ENCODE assay signal across 25 mouse cellular contexts in the genomic region with DNA sequence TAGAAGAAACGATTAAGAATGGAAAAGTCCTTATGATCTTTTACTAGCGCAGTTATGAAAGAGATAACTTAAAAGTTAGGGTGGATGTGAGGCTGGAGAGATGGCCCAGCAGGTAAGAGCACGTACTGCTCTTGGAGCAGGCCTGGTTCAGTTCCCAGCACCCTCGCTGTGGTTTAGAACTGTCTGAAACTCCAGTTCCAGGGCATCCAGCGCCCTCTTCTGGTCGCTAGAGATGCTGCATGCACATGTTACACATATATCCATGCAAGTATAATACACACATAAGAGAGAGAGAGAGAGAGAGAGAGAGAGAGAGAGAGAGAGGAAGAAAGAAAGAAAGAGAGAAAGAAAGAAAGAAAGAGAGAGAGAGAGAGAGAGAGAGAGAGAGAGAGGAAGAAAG. TPM values are rescaled to one million over a fixed set of nuclear protein-coding genes. Genes with fewer than 3 reads are reported as not detected.
A peak's percentile ranks its signal among the peaks of the same experiment; 100 is the strongest.
DNase-seq lines count a peak whose midpoint lies in the region; ATAC-seq and TF ChIP-seq lines count a peak whose summit lies in the region.
"Had no signal": no experiment of that assay in that cellular context is flagged by ENCODE, and none has a peak within 500 bp of the region (broad histone marks: within the 10 kb centered on the region; RNA-seq: fewer than 3 reads in every experiment).

No protein-coding gene starts in this region.

- TF ChIP-seq EP300 in liver, postnatal 0 days (IDR thresholded peaks at IDR 0.05; ENCODE audit: low read depth) = no peak
- TF ChIP-seq EP300 in ES-Bruce4 (IDR thresholded peaks at IDR 0.05; ENCODE audit: insufficient read depth, low read depth, low read length) = no peak

- H3K9me3 ChIP-seq in hindbrain, postnatal 0 days (ENCODE audit: low read length) = no peaks in the 10 kb centered on the region
- no peaks in the 10 kb centered on the region for H3K9me3 ChIP-seq in hindbrain, embryonic 14.5 days (ENCODE audit: control insufficient read depth, low read length)
- no peaks in the 10 kb centered on the region for H3K9me3 ChIP-seq in liver, postnatal 0 days (ENCODE audit: low read length)
- no peaks in the 10 kb centered on the region for H3K9me3 ChIP-seq in liver, embryonic 11.5 days (ENCODE audit: control insufficient read depth, low read length)
- H3K9me3 ChIP-seq in ES-Bruce4 (replicated peaks; ENCODE audit: control insufficient read depth, insufficient read depth, low read length, poor library complexity, severe bottlenecking) = no peaks in the 10 kb centered on the region
- H3K9me3 ChIP-seq: embryonic facial prominence, embryonic 13.5 days; forebrain, embryonic 13.5 days; limb, embryonic 10.5 days had no signal

- H3K27me3 ChIP-seq in hindbrain, postnatal 0 days (ENCODE audit: insufficient read depth, low read length) = no peaks in the 10 kb centered on the region
- H3K27me3 ChIP-seq in hindbrain, embryonic 14.5 days (ENCODE audit: control insufficient read depth, insufficient read depth, low read length) = no peaks in the 10 kb centered on the region
- no peaks in the 10 kb centered on the region for H3K27me3 ChIP-seq in liver, postnatal 0 days (ENCODE audit: insufficient read depth, low read length)
- H3K27me3 ChIP-seq in liver, embryonic 11.5 days (replicated peaks; ENCODE audit: control insufficient read depth, insufficient read depth, low read length) = no peaks in the 10 kb centered on the region
- no peaks in the 10 kb centered on the region for H3K27me3 ChIP-seq in ES-Bruce4 (ENCODE audit: control insufficient read depth, insufficient read depth, low read length, poor library complexity, severe bottlenecking)
- H3K27me3 ChIP-seq: embryonic facial prominence, embryonic 13.5 days; forebrain, embryonic 13.5 days; heart, embryonic 12.5 days; liver, embryonic 13.5 days had no signal

- H3K9ac ChIP-seq in hindbrain, postnatal 0 days (replicated peaks; ENCODE audit: low read length) = no peak overlapping the region
- H3K9ac ChIP-seq in hindbrain, embryonic 14.5 days = no peak overlapping the region
- H3K9ac ChIP-seq in liver, postnatal 0 days (replicated peaks) = no peak overlapping the region
- H3K9ac ChIP-seq in liver, embryonic 11.5 days (ENCODE audit: low read depth, low read length) = no peak overlapping the region
- H3K9ac ChIP-seq in ES-Bruce4 (ENCODE audit: low read depth, poor library complexity, severe bottlenecking) = no peak overlapping the region
- H3K9ac ChIP-seq: embryonic facial prominence, embryonic 13.5 days; forebrain, embryonic 13.5 days; heart, embryonic 12.5 days; liver, embryonic 13.5 days had no signal

- H3K4me2 ChIP-seq in hindbrain, postnatal 0 days (ENCODE audit: low read depth, low read length) = no peak overlapping the region
- H3K4me2 ChIP-seq in hindbrain, embryonic 14.5 days (replicated peaks) = no peak overlapping the region
- H3K4me2 ChIP-seq in liver, postnatal 0 days (ENCODE audit: low read depth, low read length) = no peak overlapping the region
- H3K4me2 ChIP-seq in liver, embryonic 11.5 days = no peak overlapping the region
- H3K4me2 ChIP-seq: embryonic facial prominence, embryonic 13.5 days; forebrain, embryonic 13.5 days; heart, embryonic 12.5 days; midbrain, embryonic 11.5 days had no signal

- no peak overlapping the region for H3K4me3 ChIP-seq in hindbrain, postnatal 0 days (ENCODE audit: low read length)
- no peak overlapping the region for H3K4me3 ChIP-seq in hindbrain, embryonic 14.5 days (replicated peaks; ENCODE audit: low read length)
- H3K4me3 ChIP-seq in liver, postnatal 0 days (ENCODE audit: low read depth, low read length) = no peak overlapping the region
- no peak overlapping the region for H3K4me3 ChIP-seq in liver, embryonic 11.5 days (ENCODE audit: low read depth, low read length)
- no peak overlapping the region for H3K4me3 ChIP-seq in ES-Bruce4 (ENCODE audit: low read depth, low read length)
- H3K4me3 ChIP-seq: embryonic facial prominence, embryonic 13.5 days; erythroblast, embryonic 14.5 days; forebrain, embryonic 13.5 days; heart, embryonic 12.5 days; hindbrain, embryonic 10.5 days; limb, embryonic 10.5 days; liver, embryonic 13.5 days had no signal

- no peaks in the 10 kb centered on the region for H3K4me1 ChIP-seq in hindbrain, postnatal 0 days (ENCODE audit: insufficient read depth, low read length)
- no peaks in the 10 kb centered on the region for H3K4me1 ChIP-seq in hindbrain, embryonic 14.5 days (replicated peaks; ENCODE audit: control insufficient read depth, insufficient read depth, low read length)
- H3K4me1 ChIP-seq in liver, postnatal 0 days (ENCODE audit: insufficient read depth) = no peaks in the 10 kb centered on the region
- no peaks in the 10 kb centered on the region for H3K4me1 ChIP-seq in liver, embryonic 11.5 days (replicated peaks; ENCODE audit: control insufficient read depth, insufficient read depth, low read length)
- no peaks in the 10 kb centered on the region for H3K4me1 ChIP-seq in ES-Bruce4 (ENCODE audit: control insufficient read depth, insufficient read depth, low read length)
- H3K4me1 ChIP-seq: embryonic facial prominence, embryonic 13.5 days; forebrain, embryonic 13.5 days; heart, embryonic 12.5 days had no signal

- 86% methylated on average over 6 of the region's 6 CpGs for WGBS in hindbrain, postnatal 0 days
- WGBS in hindbrain, embryonic 14.5 days = 81% methylated on average over 6 of the region's 6 CpGs
- 81% methylated on average over 6 of the region's 6 CpGs for WGBS in liver, postnatal 0 days (ENCODE audit: insufficient replicate concordance)
- 80% methylated on average over 6 of the region's 6 CpGs for WGBS in liver, embryonic 11.5 days

- no peak overlapping the region for H3K27ac ChIP-seq in hindbrain, postnatal 0 days
- H3K27ac ChIP-seq in hindbrain, embryonic 14.5 days = no peak overlapping the region
- no peak overlapping the region for H3K27ac ChIP-seq in liver, postnatal 0 days (ENCODE audit: low read depth)
- H3K27ac ChIP-seq in liver, embryonic 11.5 days (ENCODE audit: low read depth, low read length) = no peak overlapping the region
- H3K27ac ChIP-seq in ES-Bruce4 (ENCODE audit: insufficient read depth, low read length) = no peak overlapping the region
- H3K27ac ChIP-seq: embryonic facial prominence, embryonic 13.5 days; forebrain, embryonic 13.5 days; hindbrain, embryonic 10.5 days; limb, embryonic 10.5 days; liver, embryonic 13.5 days had no signal

- TF ChIP-seq CTCF in hindbrain, postnatal 0 days (IDR thresholded peaks at IDR 0.05; ENCODE audit: low read depth) = peak; percentile 20
- TF ChIP-seq CTCF in liver, postnatal 0 days (IDR thresholded peaks at IDR 0.05; ENCODE audit: low read depth) = peak; percentile 27; the same call in 1 of the 2 replicates
- peak; percentile 56 for TF ChIP-seq CTCF in ES-Bruce4 (IDR thresholded peaks at IDR 0.05; ENCODE audit: low read depth, low read length)

- no peak for TF ChIP-seq POLR2A in ES-Bruce4 (IDR thresholded peaks at IDR 0.05; ENCODE audit: insufficient read depth, low read length)

- no peak for DNase-seq in hindbrain, postnatal 0 days (ENCODE audit: low spot score)
- no peak for DNase-seq in hindbrain, embryonic 14.5 days (ENCODE audit: low spot score)
- DNase-seq in liver, postnatal 0 days = no peak
- DNase-seq in liver, embryonic 11.5 days (ENCODE audit: low spot score) = no peak
- peak; percentile 69 for DNase-seq in ZHBTc4 (ENCODE audit: low read depth, low spot score)
- no peak for DNase-seq in thymus, postnatal 4 days
- DNase-seq: adrenal gland, adult 8-10 months; cerebellum, adult 2 months; cerebellum, postnatal 36 days; embryo, embryonic 11 days; gastrocnemius, postnatal 10 days; heart, adult 11 months; heart, postnatal 10 days; liver, embryonic 13.5 days; lung, postnatal 10 days; thymus, adult 2 months had no signal

- no peak for ATAC-seq in hindbrain, postnatal 0 days
- no peak for ATAC-seq in hindbrain, embryonic 14.5 days (ENCODE audit: low FRiP score)
- ATAC-seq in liver, postnatal 0 days = no peak
- ATAC-seq in liver, embryonic 11.5 days (replicated peaks; ENCODE audit: low FRiP score) = no peak
- ATAC-seq in frontal cortex, adult (ENCODE audit: low TSS enrichment) = no peak
- ATAC-seq: forebrain, embryonic 13.5 days had no signal

- H3K36me3 ChIP-seq in hindbrain, postnatal 0 days (ENCODE audit: insufficient read depth, low read length) = no peaks in the 10 kb centered on the region
- H3K36me3 ChIP-seq in hindbrain, embryonic 14.5 days (replicated peaks; ENCODE audit: control insufficient read depth, insufficient read depth) = no peaks in the 10 kb centered on the region
- H3K36me3 ChIP-seq in liver, postnatal 0 days (replicated peaks; ENCODE audit: insufficient read depth, low read length) = no peaks in the 10 kb centered on the region
- no peaks in the 10 kb centered on the region for H3K36me3 ChIP-seq in liver, embryonic 11.5 days (ENCODE audit: control insufficient read depth, insufficient read depth, low read length)
- H3K36me3 ChIP-seq in ES-Bruce4 (ENCODE audit: control insufficient read depth, insufficient read depth, low read length, poor library complexity, severe bottlenecking) = no peaks in the 10 kb centered on the region
- H3K36me3 ChIP-seq: embryonic facial prominence, embryonic 13.5 days; heart, embryonic 12.5 days; hindbrain, embryonic 10.5 days; limb, embryonic 10.5 days; liver, embryonic 13.5 days had no signal

RNA-seq across cellular contexts. Expression of a gene that starts 40.3 kb away (rescaled TPM):
- total RNA-seq in hindbrain, postnatal 0 days (2014; rRNA removed) = 61.8 and 69.5 TPM in 2 replicates
- 64.6 and 65.9 TPM in 2 replicates for polyA plus RNA-seq in hindbrain, postnatal 0 days (2015; fragmentation: Nextera tagmentation; extraction: Ambion mirVana)
- 47.7 and 48.8 TPM in 2 replicates for polyA plus RNA-seq in hindbrain, embryonic 14.5 days (2014; fragmentation: Nextera tagmentation; extraction: Ambion mirVana)
- polyA plus RNA-seq in liver, postnatal 0 days (2015; fragmentation: Nextera tagmentation; extraction: Ambion mirVana) = 42.0 and 45.7 TPM in 2 replicates
- 69.6 and 72.7 TPM in 2 replicates for polyA plus RNA-seq in liver, embryonic 11.5 days (2014; fragmentation: Nextera tagmentation; extraction: Ambion mirVana)
- polyA plus RNA-seq in ES-Bruce4 (2011; ENCODE audit: insufficient read depth, insufficient read length, low read depth, missing spikeins) = 71.6 and 75.7 TPM in 2 replicates
